Mouse (Mus musculus): Measurements from ENCODE around the gene Slc29a4.

- TF ChIP-seq CTCF (IDR thresholded peaks at IDR 0.05; ENCODE audit: low read depth, low read length) (no peak), POLR2A (IDR thresholded peaks at IDR 0.05; ENCODE audit: borderline replicate concordance, low read depth, low read length) (no peak)
Measured at GRCm38 (mm10) chr5:142682529-142682928, 9.8 kb upstream of the Slc29a4 start.
